Mouse (Mus musculus) thymus, postnatal 14 days (tissue): ENCODE data around the gene Banp.
A peak's percentile ranks its signal among the peaks of the same experiment; 100 is the strongest.

Source experiments
- DNase-seq: peaks from one replicate; pipeline ENCODE4 v3.0.0; 2021

The Banp gene

GRCm38 (mm10) chr8:121927316-121927715 is 22.2 kb upstream of the Banp start:
- DNase-seq = peak; percentile 62

GRCm38 (mm10) chr8:121930047-121930446 is 19.5 kb upstream of the Banp start:
- DNase-seq = no peak

GRCm38 (mm10) chr8:121931571-121931970 is 18.0 kb upstream of the Banp start:
- no peak for DNase-seq

GRCm38 (mm10) chr8:121932026-121932667 is 17.4 kb upstream of the Banp start:
- no peak for DNase-seq

GRCm38 (mm10) chr8:121932668-121933520 is 16.7 kb upstream of the Banp start:
- no peak for DNase-seq

GRCm38 (mm10) chr8:121934506-121934905 is 15.0 kb upstream of the Banp start:
- peak; percentile 40 for DNase-seq

GRCm38 (mm10) chr8:121934923-121935322 is 14.6 kb upstream of the Banp start:
- no peak for DNase-seq

- DNase-seq = no peak
Measured at GRCm38 (mm10) chr8:121935341-121936294, 13.9 kb upstream of the Banp start.

- DNase-seq = no peak
Measured at GRCm38 (mm10) chr8:121936391-121936790, 13.2 kb upstream of the Banp start.

GRCm38 (mm10) chr8:121938732-121939131 is 10.8 kb upstream of the Banp start:
- DNase-seq = no peak

GRCm38 (mm10) chr8:121943057-121943540 is 6.5 kb upstream of the Banp start:
- DNase-seq = no peak

GRCm38 (mm10) chr8:121943716-121944115 is 5.8 kb upstream of the Banp start:
- no peak for DNase-seq

- DNase-seq = no peak
Measured at GRCm38 (mm10) chr8:121944831-121945230, 4.7 kb upstream of the Banp start, which contains the start of gene Car5a. Gene Car5a, minus strand, starts transcription at chr8:121944904.

- DNase-seq = no peak
Measured at GRCm38 (mm10) chr8:121946351-121946750, 3.2 kb upstream of the Banp start.

- no peak for DNase-seq
Measured at GRCm38 (mm10) chr8:121947047-121947752, 2.4 kb upstream of the Banp start.

GRCm38 (mm10) chr8:121947753-121948141 is 1.8 kb upstream of the Banp start:
- DNase-seq = peak; percentile 93

- peak; percentile 23 for DNase-seq
Measured at GRCm38 (mm10) chr8:121948321-121949145, 1.0 kb upstream of the Banp start.

- peak; percentile 99 for DNase-seq
Measured at GRCm38 (mm10) chr8:121949941-121950748, 595 bp downstream of the Banp start.

- peak; percentile 78 for DNase-seq
Measured at GRCm38 (mm10) chr8:121950749-121951655, 1.5 kb downstream of the Banp start.
